Mouse (Mus musculus): Measurements from ENCODE around the gene Gm8279.
"Not testable (repeated sequence)": the region's sequence is repeated elsewhere in the genome, so short reads cannot be mapped to it uniquely, and the experiment has no call there.

Gm8279 gene

GRCm38 (mm10) chr14:5131219-5131618 lies at the start of gene Gm8279:
TSS of gene Gm8279 (plus strand) at chr14:5131519.
- not testable (repeated sequence) for DNase-seq (ENCODE audit: low spot score in 2 of 2)

GRCm38 (mm10) chr14:5164235-5164634 lies 32.9 kb downstream of the Gm8279 start, which contains the start of gene Gm3317:
TSS of gene Gm3317 (plus strand) at chr14:5164535.
- not testable (repeated sequence) for DNase-seq (ENCODE audit: low spot score in 2 of 2)

- not testable (repeated sequence) for DNase-seq (ENCODE audit: low spot score in 2 of 2)
These were observed 54.2 kb downstream of the Gm8279 start, which contains the start of gene Gm8271 for GRCm38 (mm10) chr14:5185493-5185892. TSS of gene Gm8271 (plus strand) at chr14:5185793.
